Mouse (Mus musculus): Measurements from ENCODE around the gene Aldh16a1.
A peak's percentile ranks its signal among the peaks of the same experiment; 100 is the strongest.
"Not testable (repeated sequence)": the region's sequence is repeated elsewhere in the genome, so short reads cannot be mapped to it uniquely, and the experiment has no call there.

The Aldh16a1 gene

GRCm38 (mm10) chr7:45179469-45179868 is 25.1 kb upstream of the Aldh16a1 start, which contains the start of gene Gfy:
Gene Gfy, minus strand, starts transcription at chr7:45179569.
- no peak for DNase-seq (ENCODE audit: extremely low spot score, low spot score)

GRCm38 (mm10) chr7:45178550-45178949 is 24.2 kb upstream of the Aldh16a1 start:
- DNase-seq (ENCODE audit: extremely low spot score, low spot score): no peak

- no peak for DNase-seq (ENCODE audit: extremely low spot score, low spot score)
These were observed 22.0 kb upstream of the Aldh16a1 start for GRCm38 (mm10) chr7:45176356-45176755.

GRCm38 (mm10) chr7:45175929-45176328 is 21.5 kb upstream of the Aldh16a1 start:
- DNase-seq (ENCODE audit: extremely low spot score, low spot score): no peak

GRCm38 (mm10) chr7:45175398-45175797 is 21.0 kb upstream of the Aldh16a1 start:
- no peak for DNase-seq (ENCODE audit: extremely low spot score, low spot score)

- peak; percentile 50 for DNase-seq (ENCODE audit: extremely low spot score, low spot score)
These were observed 20.3 kb upstream of the Aldh16a1 start for GRCm38 (mm10) chr7:45174567-45175280.

- not testable (repeated sequence) for DNase-seq (ENCODE audit: extremely low spot score, low spot score)
These were observed 19.4 kb upstream of the Aldh16a1 start for GRCm38 (mm10) chr7:45173772-45174171.

- DNase-seq (ENCODE audit: extremely low spot score, low spot score): no peak
These were observed 18.6 kb upstream of the Aldh16a1 start for GRCm38 (mm10) chr7:45172974-45173373.

- DNase-seq (ENCODE audit: extremely low spot score, low spot score): no peak
These were observed 15.1 kb upstream of the Aldh16a1 start for GRCm38 (mm10) chr7:45169495-45169894.

- DNase-seq (ENCODE audit: extremely low spot score, low spot score): no peak
These were observed 14.3 kb upstream of the Aldh16a1 start for GRCm38 (mm10) chr7:45168656-45169055.

GRCm38 (mm10) chr7:45167761-45168445 is 13.5 kb upstream of the Aldh16a1 start:
- peak; percentile 38 for DNase-seq (ENCODE audit: extremely low spot score, low spot score)

GRCm38 (mm10) chr7:45166950-45167401 is 12.6 kb upstream of the Aldh16a1 start:
- no peak for DNase-seq (ENCODE audit: extremely low spot score, low spot score)

- no peak for DNase-seq (ENCODE audit: extremely low spot score, low spot score)
These were observed 11.3 kb upstream of the Aldh16a1 start for GRCm38 (mm10) chr7:45165701-45166100.

GRCm38 (mm10) chr7:45164833-45165232 is 10.4 kb upstream of the Aldh16a1 start:
- no peak for DNase-seq (ENCODE audit: extremely low spot score, low spot score)

GRCm38 (mm10) chr7:45163735-45164490 is 9.5 kb upstream of the Aldh16a1 start, which contains the start of gene Slc17a7:
Gene Slc17a7, plus strand, starts transcription at chr7:45163949.
- no peak for DNase-seq (ENCODE audit: extremely low spot score, low spot score)

- no peak for DNase-seq (ENCODE audit: extremely low spot score, low spot score)
These were observed 8.7 kb upstream of the Aldh16a1 start for GRCm38 (mm10) chr7:45162996-45163615.

GRCm38 (mm10) chr7:45162551-45162950 is 8.2 kb upstream of the Aldh16a1 start:
- no peak for DNase-seq (ENCODE audit: extremely low spot score, low spot score)

GRCm38 (mm10) chr7:45161612-45162473 is 7.5 kb upstream of the Aldh16a1 start:
- DNase-seq (ENCODE audit: extremely low spot score, low spot score): peak; percentile 92

GRCm38 (mm10) chr7:45160866-45161265 is 6.5 kb upstream of the Aldh16a1 start:
- DNase-seq (ENCODE audit: extremely low spot score, low spot score): no peak

- no peak for DNase-seq (ENCODE audit: extremely low spot score, low spot score)
These were observed 6.0 kb upstream of the Aldh16a1 start for GRCm38 (mm10) chr7:45160316-45160800.

Data from neural tube, embryonic 10.5 days (tissue).